Mouse (Mus musculus) spleen, adult 2 months (tissue): ENCODE results near the gene Pycard.

Source experiments
- CTCF ChIP-seq: fragments of 200-500 bp; IDR thresholded peaks from 2 replicates; pipeline ENCODE4 v1.5.1; 2011; ENCODE audit warnings: mild to moderate bottlenecking, inconsistent platforms; ENCODE audit not compliant: insufficient read depth, insufficient read length, insufficient replicate concordance; ENCODE audit errors: extremely low read depth
- POLR2A ChIP-seq: fragments of 200-500 bp; IDR thresholded peaks from 2 replicates; pipeline ENCODE4 v1.6.1; 2011; ENCODE audit warnings: low read depth, low read length, inconsistent platforms

DNA sequence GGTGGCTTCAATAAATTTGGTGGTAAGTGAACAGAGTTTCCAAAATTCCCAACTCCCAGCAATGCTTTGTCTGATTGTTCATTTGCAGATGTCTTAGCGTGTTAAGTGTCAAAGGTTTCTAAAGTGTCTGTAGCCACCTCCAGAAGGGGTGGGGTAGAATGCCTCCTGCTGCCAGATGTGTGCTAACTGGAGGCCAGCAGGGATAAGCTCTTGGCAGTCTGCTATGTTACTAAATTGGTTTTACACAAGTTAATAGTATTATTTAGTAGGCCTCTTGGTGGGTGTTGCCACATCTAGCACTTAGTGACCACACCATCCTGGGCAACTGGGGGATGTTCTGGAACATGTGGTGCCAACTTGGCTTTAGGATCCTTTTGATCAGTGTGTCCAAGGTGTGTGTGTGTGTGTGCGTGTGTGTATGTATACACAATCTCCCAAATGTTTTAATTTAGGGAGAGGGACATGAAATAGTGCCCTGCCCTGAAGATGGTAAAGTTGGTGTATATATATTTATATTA is 19.2 kb downstream of the Pycard start:
- TF ChIP-seq POLR2A, result no peak
- TF ChIP-seq CTCF, result no peak
